Mouse (Mus musculus): ENCODE results near the gene Acsm2.

GRCm38 (mm10) chr7:119604903-119605483 is 50.9 kb downstream of the Acsm2 start:
- TF ChIP-seq CTCF (IDR thresholded peaks at IDR 0.05 in 2 of 3, conservative IDR thresholded peaks at IDR 0.05 in 1 of 3; ENCODE audit: control insufficient read depth in 1 of 3, insufficient read depth in 1 of 3, low read depth in 2 of 3, low read length in 3 of 3, poor library complexity in 1 of 3, severe bottlenecking in 1 of 3), result no peak
- TF ChIP-seq GATA1 (IDR thresholded peaks at IDR 0.05; ENCODE audit: low read depth, low read length), result no peak

Measured in MEL (cell line).